Mouse (Mus musculus) neural tube, embryonic 14.5 days (tissue): ENCODE results near the gene Large1. TPM values are rescaled to one million over a fixed set of nuclear protein-coding genes. Genes with fewer than 3 reads are reported as not detected.
"Not testable (repeated sequence)": the region's sequence is repeated elsewhere in the genome, so short reads cannot be mapped to it uniquely, and the experiment has no call there.

ENCODE experiments used
- ATAC-seq: fragments of 200-750 bp; cut with Nextera tagmentation; 2 replicates; pipeline ENCODE4 v1.8.0; 2017; ENCODE audit warnings: low read depth, mild to moderate bottlenecking, moderate TSS enrichment, moderate library complexity
- H3K27ac ChIP-seq: fragments of 300-500 bp; sonication (generic); 2 replicates; pipeline ENCODE4 v1.5.1; 2014; ENCODE audit warnings: low read depth, mild to moderate bottlenecking, control low read depth, low read length, moderate library complexity, mixed read lengths
- H3K27me3 ChIP-seq: fragments of 300-500 bp; sonication (generic); 2 replicates; pipeline ENCODE4 v1.6.1; 2014; ENCODE audit warnings: low read length; ENCODE audit not compliant: control insufficient read depth, insufficient read depth
- H3K36me3 ChIP-seq: fragments of 300-500 bp; sonication (generic); 2 replicates; pipeline ENCODE4 v1.6.1; 2014; ENCODE audit warnings: low read length, mixed read lengths; ENCODE audit not compliant: control insufficient read depth, insufficient read depth
- H3K4me1 ChIP-seq: fragments of 300-500 bp; sonication (generic); 2 replicates; pipeline ENCODE4 v1.6.1; 2014; ENCODE audit warnings: low read length; ENCODE audit not compliant: control insufficient read depth, insufficient read depth
- H3K4me2 ChIP-seq: fragments of 300-500 bp; sonication (generic); 2 replicates; pipeline ENCODE4 v1.6.1; 2014; ENCODE audit warnings: mild to moderate bottlenecking, low read depth, low read length, control low read depth
- H3K4me3 ChIP-seq: fragments of 300-500 bp; sonication (generic); 2 replicates; pipeline ENCODE4 v1.5.1; 2014; ENCODE audit warnings: low read depth, low read length, control low read depth, mixed read lengths
- H3K9ac ChIP-seq: fragments of 300-500 bp; sonication (generic); replicated peaks from 2 replicates; pipeline ENCODE4 v1.6.1; 2014; ENCODE audit warnings: low read depth, mild to moderate bottlenecking, control low read depth, low read length, mixed read lengths
- H3K9me3 ChIP-seq: fragments of 300-500 bp; sonication (generic); 2 replicates; pipeline ENCODE4 v1.6.1; 2016; ENCODE audit warnings: low read length; ENCODE audit not compliant: control insufficient read depth
- WGBS: fragments of 180-500 bp; shearing (Covaris S2); extraction: QIAGEN DNeasy Blood & Tissue Kit; methylation state at CpG from one replicate; pipeline ENCODE4 v1.1.7; 2014; 5-methylcytosine and 5-hydroxymethylcytosine counted together
- polyA plus RNA-seq: library from polyadenylated mRNA; unstranded; fragments of >200 nt; fragmentation: Nextera tagmentation; extraction: Ambion mirVana; gene quantifications from 2 replicates; pipeline ENCODE4 v1.2.1, GENCODE M21; 2014

Large1 gene
- polyA plus RNA-seq, result 26.5 and 28.5 TPM in 2 replicates

- no peaks in the 10 kb centered on the region for H3K9me3 ChIP-seq
- H3K27ac ChIP-seq, result peak within 1 kb of the TSS; percentile 95
- peak within 1 kb of the TSS; percentile 89 for H3K9ac ChIP-seq
- peak within 1 kb of the TSS; percentile 79 for H3K4me2 ChIP-seq
- H3K4me3 ChIP-seq, result peak within 1 kb of the TSS; percentile 90
- H3K27me3 ChIP-seq, result no peaks in the 10 kb centered on the region; the same call in 1 of the 2 replicates
- under 1% methylated on average over 58 of the region's 84 CpGs for WGBS
- no peaks in the 10 kb centered on the region for H3K36me3 ChIP-seq
- peaks cover 34% of the 10 kb centered on the region for H3K4me1 ChIP-seq
- ATAC-seq, result peak; percentile 99
These were observed at the start of gene Large1 for GRCm38 (mm10) chr8:73353108-73353793. Large1 (minus strand) TSS chr8:73353540.

- H3K4me2 ChIP-seq, result no peak overlapping the region
- no peaks in the 10 kb centered on the region for H3K4me1 ChIP-seq
- no peak overlapping the region for H3K4me3 ChIP-seq
- no peaks in the 10 kb centered on the region for H3K36me3 ChIP-seq
- no peaks in the 10 kb centered on the region for H3K9me3 ChIP-seq
- 43% methylated on average over 1 of the region's 1 CpGs for WGBS
- H3K27ac ChIP-seq, result no peak overlapping the region
- H3K27me3 ChIP-seq, result no peaks in the 10 kb centered on the region
- no peak for ATAC-seq
- H3K9ac ChIP-seq, result no peak overlapping the region
These were observed 47.0 kb upstream of the Large1 start for GRCm38 (mm10) chr8:73400343-73400742.

DNA sequence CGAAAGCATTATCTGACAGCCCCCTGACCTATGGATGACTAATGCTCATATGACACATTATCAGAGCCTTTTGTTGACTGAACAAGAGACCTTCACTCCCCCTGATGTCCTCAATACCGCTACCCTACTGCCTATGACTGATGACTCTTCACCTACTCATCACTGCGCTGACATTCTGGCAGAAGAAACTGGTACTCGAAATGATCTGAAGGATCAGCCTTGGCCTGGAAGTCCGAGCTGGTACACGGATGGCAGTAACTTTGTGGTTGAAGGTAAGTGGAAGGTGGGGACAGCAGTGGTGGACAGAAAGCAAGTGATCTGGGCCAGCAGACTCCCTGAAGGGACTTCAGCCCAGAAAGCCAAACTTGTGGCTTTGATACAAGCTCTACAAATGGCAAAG is 19.7 kb upstream of the Large1 start:
- H3K27ac ChIP-seq, H3K4me3 ChIP-seq, H3K36me3 ChIP-seq, H3K4me2 ChIP-seq, ATAC-seq, H3K9me3 ChIP-seq, H3K4me1 ChIP-seq, H3K27me3 ChIP-seq, H3K9ac ChIP-seq: not testable (repeated sequence)
- 91% methylated on average over 6 of the region's 6 CpGs for WGBS

GRCm38 (mm10) chr8:73355979-73356378 is 2.6 kb upstream of the Large1 start:
- no peaks in the 10 kb centered on the region; the same call in 1 of the 2 replicates for H3K27me3 ChIP-seq
- WGBS, result 30% methylated on average over 2 of the region's 2 CpGs
- H3K27ac ChIP-seq, result no peak overlapping the region
- no peak for ATAC-seq
- H3K4me2 ChIP-seq, result peak overlapping the region; percentile 68; the same call in 1 of the 2 replicates
- no peak overlapping the region for H3K9ac ChIP-seq
- H3K9me3 ChIP-seq, result no peaks in the 10 kb centered on the region
- H3K4me3 ChIP-seq, result no peak overlapping the region
- H3K4me1 ChIP-seq, result peaks cover 24% of the 10 kb centered on the region
- no peaks in the 10 kb centered on the region for H3K36me3 ChIP-seq

- no peaks in the 10 kb centered on the region for H3K9me3 ChIP-seq
- no peaks in the 10 kb centered on the region for H3K36me3 ChIP-seq
- H3K4me2 ChIP-seq, result peak overlapping the region; percentile 68
- no peaks in the 10 kb centered on the region; the same call in 1 of the 2 replicates for H3K27me3 ChIP-seq
- H3K9ac ChIP-seq, result peak overlapping the region; percentile 70
- H3K27ac ChIP-seq, result peak overlapping the region; percentile 80
- under 1% methylated on average over 25 of the region's 25 CpGs for WGBS
- peak overlapping the region; percentile 90 for H3K4me3 ChIP-seq
- ATAC-seq, result peak; percentile 28
- H3K4me1 ChIP-seq, result peaks cover 32% of the 10 kb centered on the region
These were observed 1.0 kb upstream of the Large1 start for GRCm38 (mm10) chr8:73354201-73354881.

- no peaks in the 10 kb centered on the region for H3K9me3 ChIP-seq
- peak overlapping the region; percentile 68 for H3K4me2 ChIP-seq
- under 1% methylated on average over 16 of the region's 16 CpGs for WGBS
- peaks cover 34% of the 10 kb centered on the region for H3K4me1 ChIP-seq
- no peaks in the 10 kb centered on the region for H3K36me3 ChIP-seq
- peak overlapping the region; percentile 90 for H3K4me3 ChIP-seq
- no peaks in the 10 kb centered on the region; the same call in 1 of the 2 replicates for H3K27me3 ChIP-seq
- peak overlapping the region; percentile 80 for H3K27ac ChIP-seq
- ATAC-seq, result peak; percentile 42
- H3K9ac ChIP-seq, result peak overlapping the region; percentile 70
These were observed 447 bp upstream of the Large1 start for GRCm38 (mm10) chr8:73353794-73354179.

- Histone ChIP-seq H3K27me3 (no peaks in the 10 kb centered on the region; the same call in 1 of the 2 replicates), H3K36me3 (no peaks in the 10 kb centered on the region), H3K9ac (peak overlapping the region; percentile 89), H3K4me1 (peaks cover 34% of the 10 kb centered on the region), H3K4me2 (peak overlapping the region; percentile 79), H3K27ac (peak overlapping the region; percentile 95), H3K9me3 (no peaks in the 10 kb centered on the region), H3K4me3 (peak overlapping the region; percentile 90)
- peak; percentile 38 for ATAC-seq
- under 1% methylated on average over 48 of the region's 56 CpGs for WGBS
These were observed 836 bp downstream of the Large1 start for GRCm38 (mm10) chr8:73352301-73353107.

GRCm38 (mm10) chr8:73350366-73350765 is 3.0 kb downstream of the Large1 start:
- H3K4me2 ChIP-seq, result peak overlapping the region; percentile 79
- H3K27ac ChIP-seq, result no peak overlapping the region
- WGBS, result 9% methylated on average over 2 of the region's 2 CpGs
- H3K4me1 ChIP-seq, result peaks cover 27% of the 10 kb centered on the region
- no peak for ATAC-seq
- no peaks in the 10 kb centered on the region for H3K36me3 ChIP-seq
- H3K9ac ChIP-seq, result no peak overlapping the region
- H3K9me3 ChIP-seq, result no peaks in the 10 kb centered on the region
- H3K27me3 ChIP-seq, result no peaks in the 10 kb centered on the region; the same call in 1 of the 2 replicates
- peak overlapping the region; percentile 90; the same call in 1 of the 2 replicates for H3K4me3 ChIP-seq
